Mouse (Mus musculus): ENCODE measurements around the gene Pcgf1.

Pcgf1 gene

DNA sequence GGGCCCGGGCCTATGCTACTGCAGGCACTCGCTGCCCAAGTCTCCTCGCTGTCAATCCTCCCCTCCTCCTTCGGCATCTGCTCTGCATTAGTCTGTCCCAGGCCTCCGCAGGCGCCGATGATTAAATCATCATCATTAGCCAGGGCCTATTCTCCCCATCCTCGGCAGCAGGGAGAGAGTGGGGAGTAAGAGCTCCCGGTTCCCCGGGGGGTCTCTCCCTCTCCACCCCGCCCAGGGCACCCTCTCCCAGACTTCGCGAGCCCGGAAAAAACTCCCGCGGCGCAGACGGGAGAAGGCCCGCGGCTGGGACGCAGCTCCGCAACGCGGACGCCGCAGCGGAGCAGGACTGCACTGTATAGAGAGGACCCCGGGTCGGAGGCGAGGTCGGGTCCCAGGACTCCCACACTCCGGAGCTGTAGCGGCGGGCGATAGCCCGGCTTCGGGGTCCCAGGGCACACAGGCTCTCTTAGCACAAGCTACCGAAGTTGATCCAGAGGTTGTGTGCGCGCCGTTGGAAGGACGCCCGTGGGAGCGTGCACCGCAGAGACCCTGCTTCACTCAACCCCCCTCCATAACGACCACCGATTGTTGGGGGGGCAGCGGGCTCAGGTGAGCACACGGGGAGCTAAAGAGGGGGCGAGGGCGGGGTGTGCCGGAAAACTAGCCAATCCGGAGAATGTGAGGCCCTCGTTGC, at the start of gene Pcgf1:
Gene Pcgf1 (plus strand): TSS at position 240 of the 694 bp plus-strand sequence.
- DNase-seq (ENCODE audit: low spot score): no peak

DNA sequence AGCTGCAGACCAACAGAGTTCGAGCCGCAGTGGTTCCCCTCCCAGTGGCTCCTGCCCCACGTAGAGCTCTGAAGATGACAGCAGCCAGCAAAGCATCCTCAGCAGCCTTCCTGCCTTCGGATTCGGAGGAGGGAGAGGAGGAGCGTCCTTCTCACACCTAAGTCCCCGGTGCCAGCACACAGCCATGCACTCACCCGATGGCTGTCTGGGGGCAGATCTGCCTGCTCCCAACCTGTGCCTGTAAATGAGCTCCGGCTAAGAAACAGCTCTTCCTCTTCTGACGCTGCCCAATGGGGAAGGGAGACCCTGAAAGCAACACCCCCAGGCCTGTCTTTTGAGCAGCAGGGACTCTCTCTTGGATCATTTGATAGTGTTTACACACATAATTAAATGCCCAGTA, 47.9 kb upstream of the Pcgf1 start:
- no peak for DNase-seq (ENCODE audit: low spot score)

DNA sequence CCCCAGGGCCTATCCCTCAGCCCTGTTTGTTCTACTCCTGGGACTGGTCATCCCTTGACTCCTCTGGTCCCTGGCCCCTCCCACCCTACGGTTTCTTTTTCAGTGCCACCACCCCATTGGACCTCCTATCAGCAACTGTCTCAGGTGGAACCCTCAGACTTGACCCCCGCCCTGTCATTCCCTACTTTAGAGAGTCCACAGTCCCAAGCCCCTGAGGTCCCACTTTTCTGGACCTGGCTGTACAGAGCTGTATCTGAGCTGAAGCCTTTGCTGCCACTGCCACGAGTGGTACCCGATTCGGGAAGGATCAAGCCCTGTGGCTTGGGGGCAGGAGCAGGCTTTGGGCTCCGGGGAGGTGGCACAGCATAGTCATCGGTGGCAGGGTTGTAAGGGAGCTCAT, 46.6 kb upstream of the Pcgf1 start:
- no peak for DNase-seq (ENCODE audit: low spot score)

DNA sequence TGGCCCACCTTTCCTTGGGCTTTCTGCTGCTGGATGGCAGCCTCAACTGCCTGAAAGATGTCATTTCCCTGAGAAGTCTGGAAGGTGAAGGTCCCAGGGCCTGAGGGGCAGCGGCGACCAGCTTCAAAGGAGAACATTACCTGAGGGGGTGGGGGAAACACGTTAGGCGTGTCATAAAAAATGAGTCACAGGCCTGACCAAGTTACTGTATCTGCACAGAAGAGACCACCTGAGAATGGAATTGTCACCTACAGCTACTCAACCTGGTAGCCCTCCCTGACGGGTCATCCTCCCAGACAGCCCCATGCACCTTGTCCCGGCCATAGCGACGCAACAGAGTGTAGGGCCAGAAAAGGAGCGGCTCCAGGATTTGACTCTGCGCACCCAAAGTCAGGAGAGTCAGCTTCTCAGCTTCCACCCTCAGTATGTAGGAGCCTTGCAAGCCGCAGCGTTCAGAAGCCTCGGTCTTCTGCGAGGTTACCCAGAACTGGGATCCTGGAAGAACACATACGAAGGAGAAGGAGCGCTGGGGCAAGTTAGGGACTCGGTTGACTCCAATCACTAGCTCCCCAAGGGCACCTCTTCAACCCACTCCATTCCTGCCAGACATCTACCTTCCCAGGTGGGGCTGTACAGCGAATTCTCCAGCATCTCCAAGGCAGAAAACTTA, 45.6 kb upstream of the Pcgf1 start:
- DNase-seq (ENCODE audit: low spot score): no peak

DNA sequence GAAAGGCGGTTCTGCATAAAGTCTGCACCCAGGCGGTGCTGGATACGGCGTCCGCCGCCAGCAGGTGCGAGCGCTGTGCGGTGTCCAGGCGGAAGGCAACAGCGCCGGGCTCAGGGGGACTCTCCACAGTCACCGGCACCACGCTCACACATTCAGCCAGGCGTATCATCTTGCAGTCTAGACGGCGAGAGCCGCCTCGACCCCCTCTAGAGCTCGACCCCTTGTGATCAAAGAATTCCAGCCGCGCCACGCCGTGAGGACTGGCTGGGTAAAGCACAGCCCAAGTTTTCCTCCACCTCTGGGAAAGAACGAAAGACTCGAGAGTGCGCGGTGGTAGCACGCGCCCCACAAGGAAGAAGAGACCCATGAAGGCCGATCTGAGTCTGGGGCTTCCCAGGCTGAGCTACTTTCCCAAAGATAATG, 44.9 kb upstream of the Pcgf1 start:
- no peak for DNase-seq (ENCODE audit: low spot score)

DNA sequence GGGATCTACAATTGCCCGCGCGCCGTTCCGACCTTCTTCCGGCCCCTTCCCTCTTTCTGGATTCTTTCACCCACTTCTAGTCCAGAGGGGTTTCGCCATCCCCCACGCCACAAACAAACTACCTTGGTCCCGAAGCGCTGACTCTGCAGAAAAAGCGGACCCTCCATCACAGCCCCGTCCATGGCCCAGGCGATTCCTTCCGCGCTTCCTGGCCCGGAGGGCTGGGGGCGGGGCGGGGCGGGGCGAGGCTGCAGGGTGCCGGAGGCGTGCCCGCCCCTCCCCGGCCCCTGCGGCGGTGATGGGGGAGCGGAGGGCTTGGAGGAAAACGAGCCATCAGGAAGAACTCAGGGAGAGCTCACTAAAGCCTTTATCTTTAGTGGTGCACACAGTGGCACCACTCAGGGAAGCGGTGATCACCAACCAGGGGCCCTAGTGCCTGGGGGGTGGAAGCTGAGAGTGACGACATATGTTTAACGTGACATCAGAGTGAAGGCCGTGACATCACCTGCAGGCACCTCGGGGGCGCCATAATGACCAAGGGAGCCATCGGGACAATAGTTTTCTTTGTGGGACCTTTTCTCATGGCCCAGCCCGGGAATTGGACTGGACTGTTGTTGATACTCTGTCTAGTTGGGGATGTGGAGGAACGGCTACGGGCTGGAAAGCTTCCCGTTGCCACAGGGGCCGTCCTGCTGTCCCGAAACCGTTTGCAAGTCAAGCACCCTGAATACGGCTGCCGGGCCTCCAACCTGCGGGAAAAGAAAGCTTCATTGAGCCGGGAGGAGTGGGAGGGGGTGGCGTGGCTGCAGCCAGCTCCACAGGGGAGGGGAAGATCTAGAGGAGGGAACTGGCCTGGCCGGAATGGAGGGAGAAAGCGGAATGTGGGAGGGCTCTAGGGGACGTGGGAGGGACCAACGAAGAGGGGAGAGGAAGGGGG, 44.2 kb upstream of the Pcgf1 start, which contains the start of the genes Dok1 and Loxl3:
Gene Dok1 (minus strand): TSS at position 223 of the 937 bp plus-strand sequence.
Gene Loxl3 (plus strand): TSS at position 925 of the 937 bp plus-strand sequence.
- DNase-seq (ENCODE audit: low spot score): no peak

DNA sequence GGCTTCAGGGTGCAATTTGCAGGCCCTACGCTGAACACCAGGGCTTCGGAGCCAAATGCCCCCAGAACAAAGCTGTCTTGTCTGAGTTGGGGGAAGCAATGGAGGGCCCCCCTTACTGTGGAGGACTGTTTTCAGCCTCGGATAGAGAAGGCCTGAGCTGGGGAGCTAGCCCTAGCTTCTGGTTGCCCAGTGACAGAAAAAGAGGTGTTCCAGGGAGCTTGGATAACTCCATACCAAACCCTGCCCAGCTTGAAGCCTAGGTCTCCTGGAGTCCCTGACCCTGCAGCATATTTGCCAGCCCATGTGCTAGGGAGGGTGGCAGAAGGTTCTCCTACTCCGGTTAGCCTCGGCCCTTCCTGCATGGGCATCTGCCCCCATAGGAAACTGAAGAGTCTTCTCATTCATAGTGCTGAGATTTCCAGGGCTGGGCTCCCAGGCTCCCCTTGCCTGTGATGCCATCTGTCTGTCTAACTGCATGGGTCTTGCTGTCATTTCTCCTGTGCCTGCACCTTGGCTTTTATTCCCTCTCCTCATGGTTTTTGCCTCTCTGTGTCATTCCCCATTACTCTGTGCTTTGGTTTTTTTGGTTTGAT, 43.1 kb upstream of the Pcgf1 start:
- DNase-seq (ENCODE audit: low spot score): no peak

DNA sequence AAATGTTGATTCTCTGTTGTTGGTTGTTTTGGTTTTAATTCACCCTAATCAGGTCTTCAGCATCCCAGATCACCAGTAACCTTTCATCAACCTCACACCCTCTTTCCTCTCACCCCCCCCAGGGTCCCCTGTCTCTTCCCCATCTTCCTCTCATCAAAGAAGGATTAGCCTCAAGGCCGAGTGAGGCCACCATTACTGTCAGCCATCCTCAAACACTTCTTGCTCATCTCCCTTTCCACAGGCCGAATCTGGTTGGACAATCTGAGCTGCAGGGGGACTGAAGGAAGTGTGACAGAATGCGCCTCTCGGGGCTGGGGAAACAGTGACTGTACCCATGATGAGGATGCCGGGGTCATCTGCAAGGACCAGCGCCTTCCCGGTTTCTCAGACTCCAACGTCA, 40.5 kb upstream of the Pcgf1 start:
- no peak for DNase-seq (ENCODE audit: low spot score)

DNA sequence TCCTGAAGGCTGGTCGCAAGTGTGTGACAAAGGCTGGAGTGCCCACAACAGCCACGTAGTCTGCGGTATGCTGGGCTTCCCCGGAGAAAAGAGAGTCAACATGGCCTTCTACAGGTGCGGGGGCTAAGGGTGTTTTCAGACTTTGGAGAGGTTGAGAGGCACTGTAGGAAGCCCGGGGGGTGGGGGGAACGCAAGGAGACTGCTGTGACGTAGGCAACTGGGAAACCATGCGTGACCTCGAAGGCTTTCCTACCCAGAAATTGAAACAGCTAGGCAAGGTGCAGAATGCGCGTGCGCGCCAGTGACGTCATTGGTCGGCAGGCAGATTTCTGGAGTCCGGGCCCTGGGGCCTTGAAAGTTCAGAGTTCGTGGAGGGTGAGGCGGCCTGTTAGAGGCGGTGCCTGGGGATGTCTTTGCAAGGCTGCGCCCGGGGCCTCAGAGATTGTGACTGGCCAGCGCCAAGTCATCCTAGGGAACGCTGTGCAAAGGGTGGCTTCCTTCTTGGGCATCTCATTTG, 39.1 kb upstream of the Pcgf1 start:
- DNase-seq (ENCODE audit: low spot score): peak; percentile 77

DNA sequence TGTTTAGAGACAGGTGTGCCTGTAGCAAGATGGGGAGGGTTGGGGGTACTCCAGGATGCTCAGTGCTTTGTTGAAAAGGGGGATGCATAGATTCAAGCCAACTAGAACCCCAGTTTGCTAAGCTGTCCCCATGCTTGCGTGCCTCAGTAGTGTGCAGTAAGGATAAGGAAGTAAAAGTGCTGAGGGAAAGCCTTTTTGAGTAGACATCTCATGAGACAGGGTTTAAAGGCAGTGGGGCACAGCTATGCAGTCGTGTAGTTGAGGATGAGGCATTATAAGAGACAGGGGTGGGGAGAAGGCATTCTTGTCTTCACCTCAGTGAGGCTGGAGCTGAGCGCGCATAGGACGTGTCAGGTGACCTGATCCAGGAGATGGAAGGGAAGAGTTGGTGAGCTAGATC, 37.1 kb upstream of the Pcgf1 start:
- no peak for DNase-seq (ENCODE audit: low spot score)

DNA sequence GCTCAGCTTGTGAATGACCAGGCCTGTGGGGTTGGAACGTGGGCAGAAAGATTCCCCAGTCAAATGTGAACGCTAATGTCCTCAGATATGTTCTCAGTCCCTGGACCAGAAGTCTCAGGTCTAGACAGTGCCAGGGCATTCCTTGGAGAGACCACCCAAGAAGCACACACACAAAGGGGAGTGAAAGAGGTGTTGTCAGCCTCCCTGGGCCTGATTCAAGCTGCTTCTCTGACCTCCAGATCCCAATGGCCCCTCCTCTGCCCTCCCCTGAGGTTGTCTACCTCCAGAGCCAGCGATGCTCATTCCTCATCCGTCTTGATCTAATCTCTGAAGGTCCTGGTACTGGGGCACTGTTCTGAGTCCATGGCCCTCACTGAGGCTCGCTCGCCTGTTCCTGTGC, 34.1 kb upstream of the Pcgf1 start:
- no peak for DNase-seq (ENCODE audit: low spot score)

DNA sequence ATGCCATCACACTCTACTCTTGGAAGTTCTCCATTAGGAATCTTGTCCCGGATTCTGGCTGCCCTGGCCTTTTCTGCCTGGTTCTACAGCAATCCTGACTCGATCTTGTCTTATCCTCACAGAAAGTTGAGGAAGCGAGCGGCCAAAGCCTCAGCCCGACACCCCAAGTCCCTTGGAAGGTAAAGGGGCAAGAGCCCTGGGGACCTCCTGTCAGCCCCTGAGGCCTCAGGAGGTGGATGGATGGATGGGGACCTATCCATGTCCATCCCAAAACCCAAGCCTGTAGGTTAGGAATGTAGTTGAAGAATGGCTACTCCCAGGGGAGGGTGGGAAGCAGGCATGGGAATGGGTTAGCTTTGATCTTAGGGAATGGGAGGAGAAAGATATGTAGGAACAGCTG, 33.7 kb upstream of the Pcgf1 start:
- DNase-seq (ENCODE audit: low spot score): no peak

DNA sequence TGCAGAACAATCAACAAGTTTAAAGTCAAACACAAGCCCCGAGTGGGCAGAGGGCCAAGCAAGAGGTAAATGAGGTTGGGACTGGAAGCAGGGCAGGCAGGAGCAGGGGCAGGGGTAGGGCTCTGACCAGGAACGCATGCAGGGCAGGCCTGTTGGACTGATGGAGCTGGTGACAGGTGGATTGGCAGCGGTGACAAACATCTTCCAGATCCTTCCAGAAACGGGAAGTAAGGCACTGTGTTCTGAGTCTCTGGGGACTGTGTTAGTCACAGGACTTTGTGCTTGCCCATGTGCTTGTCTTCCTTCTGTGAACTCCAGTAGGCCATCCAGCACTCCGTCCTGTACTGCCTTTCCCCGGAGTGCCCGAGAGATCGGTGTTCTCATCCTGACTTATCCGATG, 32.9 kb upstream of the Pcgf1 start:
- no peak for DNase-seq (ENCODE audit: low spot score)

DNA sequence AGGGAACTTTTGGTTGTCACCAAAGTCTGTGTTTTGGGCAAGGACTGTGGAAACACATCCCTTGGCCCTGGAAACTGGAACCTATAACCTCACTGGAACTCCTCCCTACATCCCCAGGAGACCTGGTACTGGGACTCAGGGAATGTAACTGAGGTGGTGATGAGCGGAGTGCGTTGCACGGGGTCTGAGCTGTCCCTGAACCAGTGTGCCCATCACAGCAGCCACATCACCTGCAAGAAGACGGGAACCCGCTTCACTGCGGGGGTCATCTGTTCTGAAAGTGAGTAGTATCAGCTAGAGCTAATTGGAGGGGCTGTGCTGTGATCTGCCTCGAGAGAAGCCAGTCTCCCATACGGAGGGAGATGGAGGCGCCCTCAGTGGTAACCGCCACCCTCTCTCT, 28.3 kb upstream of the Pcgf1 start:
- DNase-seq (ENCODE audit: low spot score): no peak

DNA sequence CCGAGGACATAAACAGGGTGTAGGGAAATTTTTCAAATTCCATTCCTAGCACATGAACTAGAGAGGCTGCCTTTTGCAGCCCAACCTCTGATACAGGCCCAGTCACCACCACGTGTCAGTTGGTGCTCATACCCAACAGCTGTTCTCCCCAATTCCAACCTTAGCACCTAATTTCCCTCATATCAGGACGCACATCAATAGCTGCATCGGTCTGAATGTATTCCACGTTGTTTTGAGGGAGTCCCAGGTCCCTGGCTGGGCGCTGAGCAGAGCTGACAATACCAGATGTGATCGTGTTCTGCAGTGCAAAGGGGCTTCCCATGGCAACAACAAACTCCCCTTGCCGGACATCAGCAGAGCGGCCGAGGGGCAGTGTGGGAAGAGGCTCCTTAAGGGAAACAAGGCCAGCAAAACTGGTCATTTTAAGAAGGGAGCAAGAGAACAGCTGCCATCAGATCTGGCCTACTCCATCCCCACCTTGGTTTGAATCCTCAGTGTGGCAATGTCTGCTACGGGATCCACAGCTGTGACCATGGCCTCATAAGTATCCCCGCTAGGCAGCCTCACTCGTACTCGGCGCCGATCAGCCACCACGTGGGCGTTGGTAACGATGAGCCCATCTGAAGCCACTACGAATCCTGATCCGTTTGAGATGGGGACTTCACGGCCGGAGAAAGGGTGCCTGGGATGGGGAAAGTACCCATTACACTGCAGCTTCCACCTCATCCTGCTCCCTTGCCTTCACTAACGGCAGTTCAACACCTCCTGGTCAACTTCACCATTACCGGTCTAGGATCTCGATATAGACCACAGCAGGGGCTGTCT, 24.3 kb upstream of the Pcgf1 start:
- no peak for DNase-seq (ENCODE audit: low spot score)

DNA sequence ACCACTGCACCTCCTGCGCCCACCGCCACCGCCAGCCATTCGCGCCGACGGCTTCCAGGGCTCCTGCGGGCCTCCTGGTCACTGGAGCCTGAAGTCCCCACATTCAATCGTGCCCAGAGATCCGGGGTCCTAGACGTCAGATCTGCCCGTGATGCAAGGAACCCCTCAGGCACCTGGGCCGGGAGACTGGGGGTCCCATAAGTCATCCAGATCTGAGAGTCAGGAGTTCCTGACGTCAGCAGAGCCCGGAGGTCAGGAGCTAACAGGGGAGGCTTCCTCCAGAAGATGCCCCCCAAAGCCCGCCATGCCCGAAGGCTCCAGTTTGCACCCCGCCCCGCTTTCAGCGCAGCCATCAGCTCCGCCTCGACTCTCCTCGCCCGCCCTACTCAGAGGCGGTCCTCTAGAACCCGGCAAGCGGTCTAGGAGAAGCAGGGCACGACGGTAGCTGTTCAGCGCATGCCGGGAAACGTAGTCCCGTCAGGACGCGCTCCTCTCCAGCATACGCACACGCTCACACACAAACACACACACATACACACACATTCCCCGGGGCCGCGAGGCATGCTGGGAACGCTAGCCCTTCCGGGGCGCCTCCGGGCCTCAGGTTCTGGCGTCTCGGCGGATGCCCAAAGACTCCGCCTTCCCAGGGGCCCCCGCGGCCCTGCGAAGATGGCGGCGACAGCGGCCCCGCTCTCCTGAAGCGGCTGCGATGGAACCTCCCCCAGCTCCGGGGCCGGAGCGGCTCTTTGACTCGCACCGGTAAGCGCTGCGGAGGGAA, 23.4 kb upstream of the Pcgf1 start, which contains the start of gene Aup1:
Gene Aup1 (plus strand): TSS at position 448 of the 778 bp plus-strand sequence.
- DNase-seq (ENCODE audit: low spot score): peak; percentile 97

DNA sequence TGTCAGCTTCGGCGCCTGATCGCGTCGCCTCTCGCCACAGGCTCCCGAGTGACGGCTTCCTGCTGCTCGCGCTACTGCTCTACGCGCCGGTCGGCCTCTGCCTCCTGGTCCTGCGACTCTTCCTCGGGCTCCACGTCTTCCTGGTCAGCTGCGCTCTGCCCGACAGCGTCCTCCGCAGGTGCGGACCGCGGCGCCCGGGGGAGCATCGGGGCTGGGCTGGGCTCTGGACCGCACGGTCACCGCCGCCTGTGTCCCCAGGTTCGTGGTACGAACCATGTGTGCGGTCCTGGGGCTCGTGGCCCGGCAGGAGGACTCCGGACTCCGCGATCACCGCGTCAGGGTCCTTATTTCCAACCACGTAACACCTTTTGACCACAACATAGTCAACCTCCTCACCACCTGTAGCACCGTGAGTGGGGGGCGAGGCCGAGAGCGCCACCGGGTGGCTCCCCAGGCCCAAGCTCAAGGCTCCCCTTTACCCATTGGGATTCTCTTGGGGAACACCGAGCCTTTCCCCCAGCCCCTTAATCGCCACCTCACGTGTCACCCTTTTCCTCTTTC, 22.7 kb upstream of the Pcgf1 start, which contains the start of gene Htra2:
Gene Htra2 (minus strand): TSS at position 403 of the 561 bp plus-strand sequence.
- no peak for DNase-seq (ENCODE audit: low spot score)

DNA sequence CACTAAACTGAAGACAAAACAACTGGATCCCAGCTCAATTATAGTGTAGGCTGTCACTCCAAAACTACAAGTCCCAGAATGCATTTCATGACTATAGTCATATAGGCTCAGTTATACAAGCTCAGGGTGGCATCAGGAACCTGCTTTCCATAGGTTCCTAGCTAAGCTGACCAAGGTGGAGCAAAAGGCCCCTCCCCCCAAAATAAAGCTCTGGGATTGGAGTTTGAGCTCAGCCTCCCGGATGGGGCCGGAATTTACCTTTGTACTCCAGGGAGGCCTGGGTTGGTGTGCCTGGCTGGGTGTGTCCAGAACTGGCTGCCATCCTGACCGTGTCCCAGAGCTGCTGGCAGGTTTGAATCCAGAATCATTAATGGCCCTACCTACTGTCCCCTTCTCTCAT, 19.9 kb upstream of the Pcgf1 start, which contains the start of gene Dqx1:
Gene Dqx1 (plus strand): TSS at position 55 of the 400 bp plus-strand sequence.
- DNase-seq (ENCODE audit: low spot score): no peak

DNA sequence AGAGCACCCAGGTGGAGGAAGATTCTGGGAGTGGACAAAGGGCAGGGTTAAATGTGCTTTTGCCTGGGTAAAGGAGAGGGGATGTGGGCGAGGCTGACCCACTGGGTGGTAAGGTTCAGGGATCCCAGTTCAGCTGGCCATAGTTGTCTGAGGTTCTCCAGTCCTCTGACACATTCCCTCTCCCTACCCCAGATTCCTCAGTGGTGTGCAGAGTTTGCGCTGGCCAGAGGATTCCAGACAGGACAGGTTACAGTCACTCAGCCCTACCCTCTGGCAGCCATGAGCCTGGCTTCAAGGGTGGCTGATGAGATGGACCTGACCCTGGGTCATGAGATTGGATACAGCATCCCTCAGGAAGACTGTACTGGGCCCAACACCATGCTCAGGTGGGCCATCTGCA, 18.9 kb upstream of the Pcgf1 start:
- DNase-seq (ENCODE audit: low spot score): no peak

DNA sequence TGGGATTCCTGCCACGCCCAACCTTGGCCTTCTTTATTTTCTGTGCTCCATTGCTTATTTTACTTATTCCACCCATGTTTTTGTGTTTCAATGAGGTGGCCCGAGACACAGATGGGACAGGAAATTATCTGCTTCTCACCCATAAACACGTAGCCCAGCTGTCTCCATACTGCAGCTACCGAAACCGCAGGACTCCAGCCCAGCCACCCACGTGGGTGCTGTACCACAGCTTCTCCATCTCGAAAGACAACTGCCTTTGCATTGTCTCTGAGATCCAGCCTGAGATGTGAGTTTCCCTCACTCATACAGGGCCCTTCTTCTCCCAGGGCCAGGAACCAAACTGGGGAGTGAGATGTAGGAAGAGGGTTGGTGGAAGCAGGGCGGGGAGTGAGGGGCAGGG, 11.7 kb upstream of the Pcgf1 start:
- DNase-seq (ENCODE audit: low spot score): no peak
